In genomic region chr3:138197093-138197492, GRCm38 (mm10) we compare ENCODE assay signal across 33 mouse cellular contexts. TPM values are rescaled to one million over a fixed set of nuclear protein-coding genes. Genes with fewer than 3 reads are reported as not detected.
DNase-seq lines count a peak whose midpoint lies in the region; ATAC-seq and TF ChIP-seq lines count a peak whose summit lies in the region.
"Had no signal": no experiment of that assay in that cellular context is flagged by ENCODE, and none has a peak within 500 bp of the region (broad histone marks: within the 10 kb centered on the region; RNA-seq: fewer than 3 reads in every experiment).

No protein-coding gene starts in this region.

- in situ Hi-C loops in CH12.LX (cut with MboI; ENCODE audit: low pct_ligation_motif_present, low pct_unique_long_range_greater_than_20kb, low sequenced_read_pairs) = loop anchor here (10.0 kb wide), 1 partner anchor 238 kb away; no protein-coding TSS in a partner anchor

- H3K4me2 ChIP-seq in kidney, embryonic 15.5 days = peak overlapping the region; percentile 59
- H3K4me2 ChIP-seq in CH12.LX (ENCODE audit: insufficient read depth, low read depth, poor library complexity, severe bottlenecking) (peak overlapping the region; percentile 94; the same call in 1 of the 2 replicates), myocyte (ENCODE audit: low read depth) (peak overlapping the region; percentile 83)
- H3K4me2 ChIP-seq: liver, embryonic 12.5 days had no signal

- TF ChIP-seq RAD21 in CH12.LX (IDR thresholded peaks at IDR 0.05; ENCODE audit: low read depth, low read length) = no peak

- H3K27ac ChIP-seq in kidney, embryonic 15.5 days = no peak overlapping the region
- H3K27ac ChIP-seq in CH12.LX (ENCODE audit: insufficient read depth, low read depth) = no peak overlapping the region
- H3K27ac ChIP-seq: liver, embryonic 12.5 days; midbrain, embryonic 12.5 days had no signal

- dilution Hi-C loops in CH12.LX (cut with MboI; ENCODE audit: extremely low pct_ligation_motif_present, extremely low pct_unique_long_range_greater_than_20kb, low sequenced_read_pairs) = no loop called here

- TF ChIP-seq POLR2A in CH12.LX (IDR thresholded peaks at IDR 0.05; ENCODE audit: low read depth, low read length) = no peak
- no peak for TF ChIP-seq POLR2A in myocyte (IDR thresholded peaks at IDR 0.05; ENCODE audit: insufficient read length, low read depth)

- H3K9ac ChIP-seq in kidney, embryonic 15.5 days = no peak overlapping the region
- no peak overlapping the region for H3K9ac ChIP-seq in CH12.LX (ENCODE audit: insufficient read depth, low read depth)
- H3K9ac ChIP-seq: forebrain, postnatal 0 days; liver, embryonic 12.5 days; liver, postnatal 0 days; midbrain, embryonic 12.5 days had no signal

- no peaks in the 10 kb centered on the region for H3K36me3 ChIP-seq in kidney, embryonic 15.5 days
- no peaks in the 10 kb centered on the region for H3K36me3 ChIP-seq in CH12.LX (replicated peaks in 1 of 2; ENCODE audit: control insufficient read depth in 1 of 2, insufficient read depth in 1 of 2, low read length in 1 of 2)
- no peaks in the 10 kb centered on the region for H3K36me3 ChIP-seq in myocyte (ENCODE audit: control insufficient read depth, insufficient read depth)
- H3K36me3 ChIP-seq: liver, embryonic 12.5 days; midbrain, embryonic 12.5 days had no signal

- H3K27me3 ChIP-seq in kidney, embryonic 15.5 days = 0 out of 2 replicates have a peak, but pooled peaks cover 3% of the 10 kb centered on the region
- H3K27me3 ChIP-seq in CH12.LX (replicated peaks) = peaks cover 2% of the 10 kb centered on the region
- peaks cover 5% of the 10 kb centered on the region for H3K27me3 ChIP-seq in myocyte (ENCODE audit: control insufficient read depth, insufficient read depth, insufficient read length)
- H3K27me3 ChIP-seq: liver, embryonic 12.5 days had no signal

- no peak overlapping the region for H3ac ChIP-seq in myocyte (ENCODE audit: control insufficient read depth, insufficient read length)

- no peaks in the 10 kb centered on the region for H3K9me3 ChIP-seq in kidney, embryonic 15.5 days (replicated peaks)
- no peaks in the 10 kb centered on the region for H3K9me3 ChIP-seq in CH12.LX (replicated peaks; ENCODE audit: low read length)
- H3K9me3 ChIP-seq: liver, embryonic 12.5 days; midbrain, embryonic 12.5 days had no signal

- TF ChIP-seq EP300 in CH12.LX (IDR thresholded peaks at IDR 0.05; ENCODE audit: low read length) = no peak

- peaks cover 11% of the 10 kb centered on the region for H3K4me1 ChIP-seq in kidney, embryonic 15.5 days
- H3K4me1 ChIP-seq in CH12.LX (ENCODE audit: control insufficient read depth in 1 of 2, insufficient read depth in 2 of 2) = peaks cover 9 to 16% of the 10 kb centered on the region in 2 experiments
- H3K4me1 ChIP-seq: liver, embryonic 12.5 days; midbrain, embryonic 12.5 days had no signal

- WGBS in kidney, embryonic 15.5 days = 42% methylated on average over 14 of the region's 14 CpGs

- H3K79me2 ChIP-seq in CH12.LX (replicated peaks; ENCODE audit: control insufficient read depth, extremely low read depth, insufficient read depth, poor library complexity, severe bottlenecking) = no peaks in the 10 kb centered on the region
- H3K79me2 ChIP-seq in myocyte (ENCODE audit: control insufficient read depth, insufficient read depth) = no peaks in the 10 kb centered on the region

- no peak overlapping the region; the same call in 1 of the 2 replicates for H3K4me3 ChIP-seq in kidney, embryonic 15.5 days (replicated peaks)
- H3K4me3 ChIP-seq in CH12.LX (replicated peaks in 1 of 3; ENCODE audit: low read depth in 2 of 3, low read length in 2 of 3, poor library complexity in 1 of 3) = no peak overlapping the region
- no peak overlapping the region for H3K4me3 ChIP-seq in myocyte
- H3K4me3 ChIP-seq: liver, embryonic 12.5 days; midbrain, embryonic 12.5 days had no signal

- peak; percentile 28 for DNase-seq in gastrocnemius, adult 18-20 months (ENCODE audit: low spot score)
- DNase-seq in gastrocnemius, postnatal 4 days (ENCODE audit: low spot score in 2 of 2) = no peak
- no peak for DNase-seq in kidney, postnatal 4 days
- DNase-seq in CH12.LX (ENCODE audit: extremely low read depth) = no peak
- DNase-seq in ovary, postnatal 36 days (ENCODE audit: low spot score) = no peak
- DNase-seq: adrenal gland, adult 2 months; adrenal gland, postnatal 36 days; cerebellum, adult 18-20 months; forebrain, postnatal 0 days; heart, postnatal 14 days; kidney, adult 2 months; layer of hippocampus, postnatal 36 days; left cerebral cortex, postnatal 4 days; liver, postnatal 0 days; lung, postnatal 36 days; right cerebral cortex, postnatal 25 days; spleen, adult 18-20 months; thymus, adult 2 months; thymus, postnatal 36 days had no signal

- peak; percentile 83 for ATAC-seq in kidney, embryonic 15.5 days (replicated peaks; ENCODE audit: low FRiP score)
- ATAC-seq: hindbrain, embryonic 16.5 days; liver, embryonic 12.5 days; liver, postnatal 0 days had no signal

- no peak for TF ChIP-seq CTCF in CH12.LX (conservative IDR thresholded peaks at IDR 0.05 in 1 of 2, IDR thresholded peaks at IDR 0.05 in 1 of 2; ENCODE audit: low read depth in 2 of 2, low read length in 2 of 2)

TF ChIP-seq in CH12.LX, 34 proteins besides CTCF, POLR2A, EP300 and RAD21:
- TF ChIP-seq MAX (IDR thresholded peaks at IDR 0.05; ENCODE audit: low read length) = no peak
- TF ChIP-seq HCFC1 (IDR thresholded peaks at IDR 0.05; ENCODE audit: low read depth, low read length) = no peak
- TF ChIP-seq TBP (conservative IDR thresholded peaks at IDR 0.05; ENCODE audit: low read depth, low read length) = no peak
- no peak for TF ChIP-seq MYC (IDR thresholded peaks at IDR 0.05; ENCODE audit: low read depth, low read length)
- no peak for TF ChIP-seq JUN (IDR thresholded peaks at IDR 0.05; ENCODE audit: insufficient read depth, low read depth, low read length)
- TF ChIP-seq BHLHE40 (IDR thresholded peaks at IDR 0.05; ENCODE audit: low read depth, low read length) = no peak
- no peak for TF ChIP-seq NELFE (IDR thresholded peaks at IDR 0.05; ENCODE audit: low read depth, low read length)
- no peak for TF ChIP-seq ETS1 (conservative IDR thresholded peaks at IDR 0.05; ENCODE audit: low read depth, low read length)
- TF ChIP-seq MAFK (IDR thresholded peaks at IDR 0.05; ENCODE audit: insufficient replicate concordance, low read length) = no peak
- no peak for TF ChIP-seq SIN3A (IDR thresholded peaks at IDR 0.05; ENCODE audit: low read length)
- TF ChIP-seq IRF4 (IDR thresholded peaks at IDR 0.05; ENCODE audit: low read depth, low read length) = no peak
- no peak for TF ChIP-seq MEF2A (IDR thresholded peaks at IDR 0.05; ENCODE audit: borderline replicate concordance, low read depth, low read length)

TF ChIP-seq in myocyte, 11 proteins besides CTCF, POLR2A, EP300 and RAD21:
- TF ChIP-seq MAX (IDR thresholded peaks at IDR 0.05; ENCODE audit: low read depth) = no peak
- TF ChIP-seq MYOD1 (IDR thresholded peaks at IDR 0.05; ENCODE audit: control insufficient read depth in 1 of 3, insufficient read length in 2 of 3, low read depth in 2 of 3) = no peak
- TF ChIP-seq REST (IDR thresholded peaks at IDR 0.05; ENCODE audit: insufficient read depth, insufficient read length) = no peak
- no peak for TF ChIP-seq MYOG (IDR thresholded peaks at IDR 0.05; ENCODE audit: control insufficient read depth in 1 of 3, insufficient read depth in 1 of 3, insufficient read length in 2 of 3, low read depth in 2 of 3)
- TF ChIP-seq E2F4 (IDR thresholded peaks at IDR 0.05; ENCODE audit: insufficient read depth) = no peak
- TF ChIP-seq SRF (IDR thresholded peaks at IDR 0.05; ENCODE audit: control insufficient read depth, insufficient read length, low read depth) = no peak
- no peak for TF ChIP-seq TCF12 (IDR thresholded peaks at IDR 0.05; ENCODE audit: insufficient read depth, poor library complexity, severe bottlenecking)
- TF ChIP-seq USF1 (IDR thresholded peaks at IDR 0.05; ENCODE audit: low read depth) = no peak
- TF ChIP-seq POLR2AphosphoS2 (IDR thresholded peaks at IDR 0.05; ENCODE audit: insufficient read length, low read depth) = no peak
- no peak for TF ChIP-seq CEBPB (IDR thresholded peaks at IDR 0.05; ENCODE audit: insufficient read depth, poor library complexity, severe bottlenecking)
- no peak for TF ChIP-seq TCF3 (IDR thresholded peaks at IDR 0.05; ENCODE audit: insufficient read length, low read depth)

RNA-seq across cellular contexts. Expression of gene 4930579F01Rik, which starts 3.5 kb away (rescaled TPM):
- total RNA-seq in gastrocnemius, adult 18-20 months (2021) = not detected
- not detected for total RNA-seq in gastrocnemius, postnatal 4 days (2021)
- 0.09 and 0.19 TPM in 2 replicates for polyA plus RNA-seq in kidney, embryonic 15.5 days (2015; fragmentation: Nextera tagmentation; extraction: Ambion mirVana)
- total RNA-seq in CH12.LX (2012; rRNA removed) (not detected in 2 replicates), CH12.LX (2014; rRNA removed) (not detected in 2 replicates)
- polyA plus RNA-seq in CH12.LX (2012; ENCODE audit: insufficient read length, low read depth) (not detected in 2 replicates), myocyte (2012; fragmentation: generic; extraction: Trizol) (not detected)
- total RNA-seq: adrenal gland, adult 2 months; adrenal gland, postnatal 36 days; common myeloid progenitor, adult 5-6 weeks; forebrain, postnatal 0 days; heart, postnatal 14 days; layer of hippocampus, postnatal 36 days; left cerebral cortex, postnatal 4 days; megakaryocyte, adult 5-6 weeks had no signal
- polyA plus RNA-seq: adrenal gland, adult 2 months; brain, embryonic 14.5 days; forebrain, embryonic 11.5 days; forebrain, postnatal 0 days; heart, embryonic 14.5 days; hindbrain, embryonic 11.5 days; hindbrain, embryonic 16.5 days; intestine, embryonic 14.5 days; kidney, adult 2 months; large intestine, adult 2 months; liver, embryonic 12.5 days; liver, postnatal 0 days; midbrain, embryonic 12.5 days; neural tube, embryonic 14.5 days; thymus, adult 2 months had no signal

RNA-seq across cellular contexts. Expression of gene Adh7, which starts 20.5 kb away (rescaled TPM):
- under 1 TPM; 0.40 to 0.46 TPM for total RNA-seq in gastrocnemius, adult 18-20 months (2021)
- total RNA-seq in gastrocnemius, postnatal 4 days (2021) = under 1 TPM; 0.47 to 0.52 TPM
- polyA plus RNA-seq in kidney, embryonic 15.5 days (2015; fragmentation: Nextera tagmentation; extraction: Ambion mirVana) = 0.74 and 0.91 TPM in 2 replicates
- total RNA-seq in CH12.LX (2012; rRNA removed) (not detected in 2 replicates), CH12.LX (2014; rRNA removed) (not detected in 2 replicates)
- polyA plus RNA-seq in CH12.LX (2012; ENCODE audit: insufficient read length, low read depth) (not detected in 2 replicates), myocyte (2012; fragmentation: generic; extraction: Trizol) (8.1 TPM)
- total RNA-seq: common myeloid progenitor, adult 5-6 weeks; megakaryocyte, adult 5-6 weeks had no signal
- polyA plus RNA-seq: heart, embryonic 14.5 days; intestine, embryonic 14.5 days; large intestine, adult 2 months had no signal

RNA-seq across cellular contexts. Expression of gene Mttp, which starts 52.3 kb away (rescaled TPM):
- total RNA-seq in gastrocnemius, adult 18-20 months (2021) = 1 to 10 TPM; 1.6 to 1.7 TPM
- 1 to 10 TPM; 3.9 to 4.2 TPM for total RNA-seq in gastrocnemius, postnatal 4 days (2021)
- 8.4 and 9.6 TPM in 2 replicates for polyA plus RNA-seq in kidney, embryonic 15.5 days (2015; fragmentation: Nextera tagmentation; extraction: Ambion mirVana)
- total RNA-seq in CH12.LX (2012; rRNA removed) (4.0 and 4.5 TPM in 2 replicates), CH12.LX (2014; rRNA removed) (6.2 and 6.3 TPM in 2 replicates)
- polyA plus RNA-seq in CH12.LX (2012; ENCODE audit: insufficient read length, low read depth) (5.9 and 6.0 TPM in 2 replicates), myocyte (2012; fragmentation: generic; extraction: Trizol) (4.1 TPM)

RNA-seq across cellular contexts. Expression of gene Trmt10a, which starts 53.8 kb away (rescaled TPM):
- total RNA-seq in gastrocnemius, adult 18-20 months (2021) = 1 to 10 TPM in 1 of 2 experiments, under 1 TPM in 1; 0.94 to 2.4 TPM
- total RNA-seq in gastrocnemius, postnatal 4 days (2021) = 1 to 10 TPM; 3.5 to 4.9 TPM
- polyA plus RNA-seq in kidney, embryonic 15.5 days (2015; fragmentation: Nextera tagmentation; extraction: Ambion mirVana) = 14.0 and 14.2 TPM in 2 replicates
- 38.0 and 43.9 TPM in 2 replicates for total RNA-seq in CH12.LX (2012; rRNA removed)
- 31.6 and 33.1 TPM in 2 replicates for total RNA-seq in CH12.LX (2014; rRNA removed)
- 65.7 and 90.4 TPM in 2 replicates for polyA plus RNA-seq in CH12.LX (2012; ENCODE audit: insufficient read length, low read depth)
- polyA plus RNA-seq in myocyte (2012; fragmentation: generic; extraction: Trizol) = 6.3 TPM
